Mouse (Mus musculus) MEL (cell line): Measurements from ENCODE around the gene Herpud1. TPM values are rescaled to one million over a fixed set of nuclear protein-coding genes. Genes with fewer than 3 reads are reported as not detected.
A peak's percentile ranks its signal among the peaks of the same experiment; 100 is the strongest.

Source experiments
- DNase-seq: peaks from one replicate; pipeline ENCODE4 v3.0.0; 2011; ENCODE audit warnings: low read depth, low spot score
- H3K27ac ChIP-seq: 2 replicates; pipeline ENCODE4 v1.5.1; 2012; ENCODE audit warnings: low read depth, mild to moderate bottlenecking, control low read depth, low read length, moderate library complexity; ENCODE audit not compliant: control insufficient read depth
- H3K27me3 ChIP-seq, 2 experiments: fragments of 150-350 bp in 1 of 2; sonication (generic) in 1 of 2; 2 replicates each; pipeline ENCODE4 v1.6.1; 2012; ENCODE audit warnings: low read length in 2 of 2, mild to moderate bottlenecking in 2 of 2, improper control_type of control experiment in 1 of 2, moderate library complexity in 1 of 2; ENCODE audit not compliant: insufficient read depth in 2 of 2, control insufficient read depth in 1 of 2
- H3K36me3 ChIP-seq, 2 experiments: 2 replicates each; pipeline ENCODE4 v1.6.1; 2012 to 2014; ENCODE audit warnings: low read length in 2 of 2, improper control_type of control experiment in 1 of 2, inconsistent platforms in 1 of 2, mild to moderate bottlenecking in 1 of 2; ENCODE audit not compliant: insufficient read depth in 2 of 2, control insufficient read depth in 1 of 2
- H3K4me1 ChIP-seq, 2 experiments: fragments of 150-350 bp in 1 of 2; sonication (generic) in 1 of 2; 2 replicates each; pipeline ENCODE4 v1.6.1; 2012; ENCODE audit warnings: low read length in 2 of 2, improper control_type of control experiment in 1 of 2, mild to moderate bottlenecking in 1 of 2; ENCODE audit not compliant: insufficient read depth in 2 of 2, control insufficient read depth in 1 of 2
- H3K4me3 ChIP-seq, 2 experiments: fragments of 150-350 bp in 1 of 2; sonication (generic) in 1 of 2; 2 replicates each; pipeline ENCODE4 v1.5.1; 2012; ENCODE audit warnings: low read depth in 2 of 2, low read length in 2 of 2, mild to moderate bottlenecking in 2 of 2, moderate library complexity in 2 of 2, control low read depth in 1 of 2, improper control_type of control experiment in 1 of 2; ENCODE audit not compliant: control insufficient read depth in 1 of 2, insufficient read depth in 1 of 2
- H3K79me2 ChIP-seq: 2 replicates; pipeline ENCODE4 v1.6.1; 2012; ENCODE audit warnings: mild to moderate bottlenecking, low read length, moderate library complexity; ENCODE audit not compliant: control insufficient read depth, poor library complexity, insufficient read depth
- H3K9ac ChIP-seq: 2 replicates; pipeline ENCODE4 v1.6.1; 2012; ENCODE audit warnings: low read depth, mild to moderate bottlenecking, control low read depth, low read length, moderate library complexity; ENCODE audit not compliant: control insufficient read depth, poor library complexity, severe bottlenecking
- H3K9me3 ChIP-seq: fragments of 150-350 bp; sonication (generic); replicated peaks from 2 replicates; pipeline ENCODE4 v1.6.1; 2012; ENCODE audit warnings: mild to moderate bottlenecking, low read length, improper control_type of control experiment, moderate library complexity; ENCODE audit not compliant: insufficient read depth
- BHLHE40 ChIP-seq: IDR thresholded peaks from 2 replicates; pipeline ENCODE4 v1.6.1; 2012; ENCODE audit warnings: low read depth, mild to moderate bottlenecking, inconsistent platforms, low read length, improper control_type of control experiment, borderline replicate concordance
- CHD2 ChIP-seq: IDR thresholded peaks from 2 replicates; pipeline ENCODE4 v1.6.1; 2011; ENCODE audit warnings: low read length, improper control_type of control experiment
- CTCF ChIP-seq, 3 experiments: IDR thresholded peaks in 2 of 3; conservative IDR thresholded peaks in 1 of 3; 2 replicates each; pipeline ENCODE4 v1.5.1; 2011 to 2012; ENCODE audit warnings: low read length in 3 of 3, low read depth in 2 of 3, mild to moderate bottlenecking in 2 of 3, improper control_type of control experiment in 1 of 3, inconsistent platforms in 1 of 3, mixed read lengths in 1 of 3, moderate library complexity in 1 of 3; ENCODE audit not compliant: control insufficient read depth in 1 of 3, insufficient read depth in 1 of 3, poor library complexity in 1 of 3, severe bottlenecking in 1 of 3
- ELF1 ChIP-seq: IDR thresholded peaks from 2 replicates; pipeline ENCODE4 v1.6.1; 2014; ENCODE audit warnings: low read depth, mild to moderate bottlenecking, inconsistent platforms, low read length, improper control_type of control experiment, moderate library complexity
- GATA1 ChIP-seq: IDR thresholded peaks from 2 replicates; pipeline ENCODE4 v1.6.1; 2011; ENCODE audit warnings: low read depth, low read length, improper control_type of control experiment
- KAT2A ChIP-seq: conservative IDR thresholded peaks from 2 replicates; pipeline ENCODE4 v1.6.1; 2012; ENCODE audit warnings: low read depth, low read length, improper control_type of control experiment, inconsistent platforms
- MAX ChIP-seq: IDR thresholded peaks from 2 replicates; pipeline ENCODE4 v1.6.1; 2011; ENCODE audit warnings: low read length, improper control_type of control experiment
- MEF2A ChIP-seq: IDR thresholded peaks from 2 replicates; pipeline ENCODE4 v1.6.1; 2014; ENCODE audit warnings: low read depth, mild to moderate bottlenecking, inconsistent platforms, low read length, improper control_type of control experiment; ENCODE audit not compliant: poor library complexity, insufficient replicate concordance, severe bottlenecking; ENCODE audit errors: extremely low read depth
- MYB ChIP-seq: IDR thresholded peaks from 2 replicates; pipeline ENCODE4 v1.6.1; 2011; ENCODE audit warnings: mild to moderate bottlenecking, low read depth, low read length, improper control_type of control experiment
- MYC ChIP-seq: IDR thresholded peaks from 2 replicates; pipeline ENCODE4 v1.6.1; 2011; ENCODE audit warnings: low read depth, mild to moderate bottlenecking, low read length, improper control_type of control experiment, moderate library complexity
- RAD21 ChIP-seq: IDR thresholded peaks from 2 replicates; pipeline ENCODE4 v1.6.1; 2011; ENCODE audit warnings: mild to moderate bottlenecking, low read depth, low read length, improper control_type of control experiment
- SIN3A ChIP-seq: IDR thresholded peaks from 2 replicates; pipeline ENCODE4 v1.6.1; 2012; ENCODE audit warnings: low read length, improper control_type of control experiment, inconsistent platforms
- TCF12 ChIP-seq: IDR thresholded peaks from 2 replicates; pipeline ENCODE4 v1.6.1; 2014; ENCODE audit warnings: low read depth, mild to moderate bottlenecking, inconsistent platforms, low read length, improper control_type of control experiment, moderate library complexity
- ZC3H11A ChIP-seq: IDR thresholded peaks from 2 replicates; pipeline ENCODE4 v1.6.1; 2012; ENCODE audit warnings: low read depth, mild to moderate bottlenecking, inconsistent platforms, low read length, improper control_type of control experiment
- ZKSCAN1 ChIP-seq: IDR thresholded peaks from 2 replicates; pipeline ENCODE4 v1.6.1; 2012; ENCODE audit warnings: low read depth, mild to moderate bottlenecking, inconsistent platforms, low read length, improper control_type of control experiment, moderate library complexity
- ZNF384 ChIP-seq: IDR thresholded peaks from 2 replicates; pipeline ENCODE4 v1.6.1; 2012; ENCODE audit warnings: low read depth, mild to moderate bottlenecking, inconsistent platforms, low read length, improper control_type of control experiment
- polyA plus RNA-seq, 2 experiments: library from polyadenylated mRNA; stranded (reverse) in 1 of 2; unstranded in 1 of 2; fragments of >175 nt in 1 of 2; fragments of >200 nt in 1 of 2; gene quantifications; 2 replicates each; pipeline versions ENCODE4 v1.2.1 to v1.2.4; 2012; ENCODE audit warnings: low replicate concordance in 2 of 2, low read depth in 1 of 2; ENCODE audit not compliant: insufficient read length in 2 of 2, insufficient read depth in 1 of 2, missing spikeins in 1 of 2
- total RNA-seq: library from RNA; depleted of rRNA; stranded (reverse); fragments of 300-350 nt; gene quantifications from 2 replicates; pipeline ENCODE4 v1.2.3, GENCODE M21; 2012

Gene Herpud1
- total and polyA plus RNA-seq, 3 experiments, result 66.1 to 66.9 TPM; not detected in 1

GRCm38 (mm10) chr8:94387027-94387684 lies 918 bp downstream of the Herpud1 start (continued):
- TF ChIP-seq KAT2A (no peak), RAD21 (no peak), GATA1 (no peak)

GRCm38 (mm10) chr8:94387785-94388184 lies 1.5 kb downstream of the Herpud1 start:
- Histone ChIP-seq H3K9ac (peak overlapping the region; percentile 82), H3K27ac (0 out of 2 replicates have a peak overlapping the region, but pooled peaks have one; percentile 2), H3K27me3 (no peaks in the 10 kb centered on the region), H3K36me3 (peaks cover 36 to 38% of the 10 kb centered on the region in 2 experiments), H3K4me3 (peak overlapping the region; percentile 93 to 94), H3K9me3 (no peaks in the 10 kb centered on the region), H3K79me2 (peaks cover 34% of the 10 kb centered on the region), H3K4me1 (peaks cover 13 to 25% of the 10 kb centered on the region in 2 experiments)
- TF ChIP-seq MAX (no peak), TCF12 (no peak), ELF1 (no peak), CHD2 (no peak), ZC3H11A (no peak), ZNF384 (peak; percentile 60; the same call in 1 of the 2 replicates), CTCF (IDR thresholded peaks at IDR 0.05 in 2 of 3, conservative IDR thresholded peaks at IDR 0.05 in 1 of 3; ENCODE audit: control insufficient read depth in 1 of 3, insufficient read depth in 1 of 3, low read depth in 2 of 3, low read length in 3 of 3, poor library complexity in 1 of 3, severe bottlenecking in 1 of 3) (no peak), RAD21 (no peak), MYC (0 out of 2 replicates have a peak, but pooled peaks have one; percentile 9), MEF2A (no peak), MYB (no peak), ZKSCAN1 (no peak), SIN3A (no peak), GATA1 (no peak), BHLHE40 (no peak)
- DNase-seq, result peak; percentile 34

DNA sequence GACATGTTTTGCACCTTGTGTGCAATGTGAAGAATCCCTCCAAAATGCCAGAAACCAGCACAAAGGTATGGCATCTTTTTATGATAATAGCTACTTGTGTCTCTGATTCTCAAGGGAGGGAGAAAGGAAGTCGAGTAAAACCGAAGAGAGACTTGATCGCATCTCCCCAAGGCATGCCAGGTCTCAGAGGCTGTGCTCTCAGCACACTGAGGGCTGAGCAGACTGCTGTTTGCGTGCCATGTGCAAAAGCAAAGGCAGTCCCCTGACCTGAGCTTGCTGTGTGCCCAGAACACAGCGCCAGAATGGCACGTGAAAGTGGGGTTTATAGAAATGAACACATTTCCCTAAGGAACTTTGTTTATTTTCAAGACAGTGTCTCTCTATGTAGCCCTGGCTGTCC lies 3.3 kb downstream of the Herpud1 start:
- Histone ChIP-seq H3K4me3 (no peak overlapping the region), H3K9ac (no peak overlapping the region), H3K27ac (no peak overlapping the region), H3K9me3 (no peaks in the 10 kb centered on the region), H3K4me1 (peaks cover 10 to 12% of the 10 kb centered on the region in 2 experiments), H3K36me3 (peaks cover 26 to 38% of the 10 kb centered on the region in 2 experiments)
- TF ChIP-seq RAD21, result no peak
- TF ChIP-seq CTCF (IDR thresholded peaks at IDR 0.05 in 2 of 3, conservative IDR thresholded peaks at IDR 0.05 in 1 of 3; ENCODE audit: control insufficient read depth in 1 of 3, insufficient read depth in 1 of 3, low read depth in 2 of 3, low read length in 3 of 3, poor library complexity in 1 of 3, severe bottlenecking in 1 of 3), result no peak
- TF ChIP-seq, all 39 proteins: peak for 0
- no peak for DNase-seq
- H3K27me3 ChIP-seq, result no peaks in the 10 kb centered on the region
- peaks cover 34% of the 10 kb centered on the region for H3K79me2 ChIP-seq
